Mouse (Mus musculus) heart, postnatal 0 days (tissue): ENCODE data around the gene Angptl6.

ENCODE experiments used
- CTCF ChIP-seq: IDR thresholded peaks from 2 replicates; pipeline ENCODE4 v1.5.1; 2016; ENCODE audit warnings: antibody characterized with exemption, control low read depth, low read depth
- EP300 ChIP-seq: IDR thresholded peaks from 2 replicates; pipeline ENCODE4 v1.6.1; 2016; ENCODE audit warnings: antibody characterized with exemption, low read depth

GRCm38 (mm10) chr9:20830901-20831643 is 48.5 kb downstream of the Angptl6 start:
- TF ChIP-seq CTCF (peak; percentile 96), EP300 (no peak)
